Mouse (Mus musculus) gastrocnemius, adult 2 months (tissue): ENCODE results near the gene Ugdh. TPM values are rescaled to one million over a fixed set of nuclear protein-coding genes. Genes with fewer than 3 reads are reported as not detected.

Experiments used
- DNase-seq: peaks from one replicate; pipeline ENCODE4 v3.0.0; 2022
- H3K27ac ChIP-seq: fragments of 200-600 bp; 2 replicates; pipeline ENCODE4 v1.8.1; 2022; ENCODE audit warnings: mild to moderate bottlenecking
- H3K4me3 ChIP-seq: fragments of 200-600 bp; 2 replicates; pipeline ENCODE4 v1.8.1; 2022; ENCODE audit warnings: mild to moderate bottlenecking, moderate library complexity
- CTCF ChIP-seq: fragments of 200-600 bp; IDR thresholded peaks from 2 replicates; pipeline ENCODE4 v1.8.1; 2022; ENCODE audit warnings: antibody characterized with exemption, mild to moderate bottlenecking, moderate library complexity
- intact Hi-C: fragments of 180-260 bp; cut with DNase I; formaldehyde crosslinking; loops from one replicate; pipeline ENCODE4 v1.15.1; 2025
- total RNA-seq, 2 experiments: library from RNA; stranded (reverse); gene quantifications; 2 replicates each; pipeline ENCODE4 v1.2.3; 2021

Gene Ugdh
- total RNA-seq, 2 experiments from 2014 or later = 5.8 to 12.0 TPM

DNA sequence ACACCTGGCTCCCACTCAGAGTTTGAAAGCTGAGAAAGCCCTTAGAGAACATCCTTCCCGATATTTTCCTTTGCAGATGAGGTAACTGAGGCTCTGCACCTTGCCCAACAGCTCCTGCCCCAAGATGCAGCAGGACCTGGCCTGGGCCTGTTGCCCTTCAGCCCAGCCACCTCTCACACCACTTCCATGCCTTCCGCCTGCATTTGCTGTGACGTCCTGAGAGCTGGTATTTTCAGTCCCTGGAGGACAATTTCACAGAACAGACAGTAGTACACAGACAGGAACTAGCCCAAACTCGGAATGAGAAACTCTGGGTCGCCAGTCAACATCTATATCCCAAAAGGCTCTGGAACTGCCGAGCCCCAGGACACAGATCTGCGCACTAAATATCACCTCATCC is 61.0 kb downstream of the Ugdh start:
- no peak overlapping the region for H3K27ac ChIP-seq
- intact Hi-C loops = no loop called here

DNA sequence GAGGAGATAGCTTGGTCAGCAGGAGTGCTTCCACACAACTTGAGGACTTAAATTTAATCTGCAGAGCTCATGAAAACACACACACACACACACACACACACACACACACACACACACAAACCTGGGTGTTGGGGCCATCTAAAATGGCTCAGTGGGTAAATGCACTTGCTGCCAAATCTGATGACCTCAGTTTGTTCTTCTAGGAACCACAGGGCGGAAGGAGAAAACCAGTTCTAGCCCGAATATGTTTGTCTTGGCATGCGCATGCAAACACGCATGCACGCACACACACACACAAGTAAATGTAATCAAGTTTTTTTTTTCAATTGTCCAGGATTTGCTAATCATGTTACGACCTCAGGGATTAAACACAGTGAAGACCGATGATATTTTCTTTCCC is 64.2 kb downstream of the Ugdh start:
- DNase-seq = no peak
- Histone ChIP-seq H3K27ac (no peak overlapping the region), H3K4me3 (no peak overlapping the region)
- intact Hi-C loops = no loop called here
- no peak for TF ChIP-seq CTCF

More for the DNA sequence above, 61.0 kb downstream of the Ugdh start:
- no peak for TF ChIP-seq CTCF
- no peak overlapping the region for H3K4me3 ChIP-seq
- DNase-seq = no peak

DNA sequence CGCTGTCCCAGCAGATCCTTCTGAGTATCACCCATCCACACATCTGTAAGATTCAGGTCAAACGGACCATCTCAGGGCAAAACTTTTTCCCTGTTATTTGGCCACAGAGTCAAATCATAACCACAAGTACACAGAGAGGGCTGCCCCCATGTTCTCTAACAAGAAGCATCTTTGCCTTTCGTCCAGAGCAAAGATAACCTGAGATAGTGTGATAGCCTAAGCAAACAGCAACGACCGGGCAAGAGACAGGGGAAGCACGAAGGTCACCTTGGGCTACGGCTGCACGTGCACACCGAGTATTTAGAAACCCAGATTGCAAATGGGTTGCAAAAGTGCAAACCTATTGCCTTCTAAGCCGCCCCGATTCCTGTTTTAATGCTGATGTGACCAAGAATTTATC is 67.9 kb downstream of the Ugdh start:
- intact Hi-C loops = no loop called here
- Histone ChIP-seq H3K4me3 (no peak overlapping the region), H3K27ac (no peak overlapping the region)
- DNase-seq = no peak
- no peak for TF ChIP-seq CTCF

Other genes starting within 250 kb of the Ugdh start
- gene Wdr19, start 236.3 kb downstream of the Ugdh start, total RNA-seq = 1 to 10 TPM in 1 of 2 experiments, under 1 TPM in 1; 0.95 to 1.7 TPM
- gene Rfc1, start 100.3 kb downstream of the Ugdh start, total RNA-seq = 10 to 100 TPM; 26.3 to 27.7 TPM
- gene Klb, start 87.6 kb downstream of the Ugdh start, total RNA-seq = under 1 TPM in 1 of 2 experiments, not detected in 1; 0.20 TPM
- 100 to 1,000 TPM; 502 to 606 TPM for gene Rpl9, start 44.5 kb downstream of the Ugdh start, total RNA-seq
- 10 to 100 TPM; 38.8 to 41.3 TPM for gene Lias, start 44.5 kb downstream of the Ugdh start, total RNA-seq
- not detected for gene Gm43552, start 56.9 kb upstream of the Ugdh start, total RNA-seq
- 10 to 100 TPM; 39.2 to 41.7 TPM for gene Smim14, start 101.2 kb upstream of the Ugdh start, total RNA-seq
- 10 to 100 TPM; 62.1 to 65.9 TPM for gene Ube2k, start 101.3 kb upstream of the Ugdh start, total RNA-seq